Mouse (Mus musculus): ENCODE data around the gene Tpo.
A peak's percentile ranks its signal among the peaks of the same experiment; 100 is the strongest.

Gene Tpo

DNA sequence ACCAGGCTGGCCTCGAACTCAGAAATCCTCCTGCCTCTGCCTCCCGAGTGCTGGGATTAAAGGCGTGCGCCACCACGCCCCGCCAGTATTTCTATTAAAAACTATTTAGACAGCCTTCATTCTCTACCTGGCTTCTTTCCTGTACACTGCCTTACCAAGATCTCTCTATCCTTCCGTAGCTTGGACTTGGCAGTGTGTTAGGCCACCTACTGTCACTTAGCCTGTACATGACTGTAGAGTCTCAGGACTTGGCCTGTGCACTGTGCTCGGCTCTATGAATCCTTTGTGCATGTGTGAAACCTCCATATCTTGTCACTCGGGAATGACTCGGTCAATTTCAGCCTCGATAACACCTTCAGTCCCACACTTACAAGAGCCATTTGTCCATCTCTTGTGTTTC lies 55.4 kb downstream of the Tpo start:
- DNase-seq (ENCODE audit: extremely low read depth, insufficient read length, low spot score) = no peak

DNA sequence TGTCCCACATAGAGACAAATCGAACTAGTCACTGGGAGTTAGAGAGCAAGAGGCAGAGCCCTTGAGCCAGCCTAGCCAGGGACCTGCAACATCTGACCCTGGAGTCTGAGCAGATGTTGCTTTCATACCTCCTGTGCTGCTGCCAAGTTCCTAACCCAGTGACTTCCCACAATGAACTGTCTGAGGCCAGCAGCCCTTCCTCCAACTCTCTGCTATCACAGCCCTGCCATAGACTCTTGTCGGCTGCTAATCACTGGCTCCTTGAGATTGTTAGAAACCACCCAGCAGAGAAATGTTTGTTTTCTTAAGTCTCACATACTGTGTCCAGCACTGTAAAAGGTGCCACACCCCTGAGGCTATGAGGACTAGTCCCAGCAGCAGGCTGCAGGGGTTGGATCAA lies 56.1 kb downstream of the Tpo start:
- DNase-seq (ENCODE audit: extremely low read depth, insufficient read length, low spot score) = no peak

DNA sequence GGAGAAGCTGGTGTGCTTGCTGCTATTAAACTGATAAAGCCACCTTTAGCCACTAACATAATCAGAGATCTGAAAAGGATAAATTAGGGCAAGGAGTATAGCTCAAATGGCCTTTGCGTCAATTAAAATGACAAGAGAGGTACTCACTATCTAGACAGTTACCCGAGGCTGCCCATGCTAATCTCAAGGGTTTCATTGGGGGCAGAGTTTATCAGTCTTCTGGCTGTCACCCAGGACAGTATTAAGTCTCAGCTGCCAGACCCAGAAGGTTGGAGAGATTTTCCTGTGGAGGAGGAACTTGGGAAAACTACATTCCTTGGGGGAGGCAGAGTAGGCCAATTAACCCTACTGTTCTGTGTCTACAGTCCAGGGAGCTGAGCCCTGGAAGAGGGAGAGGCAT lies 63.1 kb downstream of the Tpo start:
- DNase-seq (ENCODE audit: extremely low read depth, insufficient read length, low spot score) = no peak

DNA sequence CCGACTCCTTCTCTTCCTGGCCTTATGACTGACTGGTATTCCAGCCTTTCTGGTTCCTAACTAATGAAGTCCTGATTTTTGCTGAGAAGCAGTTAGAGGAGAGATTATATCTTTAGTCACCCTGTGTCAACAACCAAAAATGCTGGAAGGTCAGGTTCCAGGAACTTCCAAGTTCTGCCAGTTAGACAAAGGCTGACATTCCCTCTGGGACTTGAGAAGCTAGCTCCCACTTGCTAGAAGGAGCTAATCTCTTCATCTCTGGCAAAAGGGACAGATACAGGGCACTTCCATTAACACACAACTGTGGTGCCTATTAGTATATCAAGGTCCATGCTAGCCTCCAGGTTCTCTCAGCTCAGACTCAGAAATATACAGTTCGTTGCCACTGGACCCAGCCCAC lies 64.6 kb downstream of the Tpo start:
- DNase-seq (ENCODE audit: extremely low read depth, insufficient read length, low spot score) = no peak

DNA sequence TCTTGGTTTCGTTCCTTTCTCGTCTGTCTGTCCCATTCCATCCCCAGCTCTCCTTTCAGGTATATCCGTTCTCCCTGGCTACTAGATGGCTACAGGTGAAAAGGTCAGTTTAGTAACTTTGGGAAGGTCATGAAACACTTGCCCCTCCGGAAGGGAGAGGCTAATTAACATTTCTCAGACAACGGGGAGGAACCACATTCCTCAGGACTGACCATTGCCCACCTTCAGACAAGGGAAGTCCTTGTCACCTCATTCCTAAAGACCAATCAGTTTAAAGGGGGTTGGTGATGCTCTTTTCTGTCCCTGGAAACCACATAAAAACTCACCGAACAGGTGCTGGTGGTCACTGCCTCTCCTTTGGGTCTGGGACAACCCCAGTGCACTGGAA lies 70.3 kb downstream of the Tpo start:
- DNase-seq (ENCODE audit: extremely low read depth, insufficient read length, low spot score) = no peak

DNA sequence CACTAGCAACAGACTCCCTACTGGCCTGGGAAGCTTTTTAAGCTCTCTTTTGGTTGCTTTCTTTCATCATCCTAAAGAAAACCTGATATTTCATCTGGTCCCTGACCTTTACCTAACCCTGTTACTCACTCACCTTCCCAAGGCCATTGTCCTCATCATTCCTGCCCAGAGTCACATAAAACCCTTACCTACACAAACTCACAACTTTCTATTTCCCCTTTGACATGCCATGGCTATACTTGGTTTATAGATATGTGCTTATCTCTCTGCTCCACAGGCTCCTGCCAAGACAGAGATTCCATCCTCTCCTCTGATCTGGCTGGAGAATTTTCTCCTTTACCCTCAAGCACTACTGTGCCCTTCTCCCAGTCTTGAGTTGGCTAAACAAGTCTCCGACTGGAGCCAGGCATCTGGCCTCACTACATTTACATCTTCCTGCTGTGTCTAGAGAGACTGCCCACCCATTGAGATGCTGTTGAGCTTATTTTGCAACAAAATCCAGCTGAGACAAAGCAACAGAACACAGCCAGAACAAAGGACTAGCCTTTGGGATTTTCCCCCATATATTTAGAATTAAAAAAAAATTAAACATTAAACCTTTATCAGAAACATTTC lies 70.8 kb downstream of the Tpo start:
- DNase-seq (ENCODE audit: extremely low read depth, insufficient read length, low spot score) = no peak

- no peak for DNase-seq (ENCODE audit: extremely low read depth, insufficient read length, low spot score)
Observed at GRCm38 (mm10) chr12:30058044-30058443, 74.4 kb downstream of the Tpo start.

GRCm38 (mm10) chr12:30054761-30055540 lies 77.5 kb downstream of the Tpo start:
- DNase-seq (ENCODE audit: extremely low read depth, insufficient read length, low spot score) = no peak

- no peak for DNase-seq (ENCODE audit: extremely low read depth, insufficient read length, low spot score)
Observed at GRCm38 (mm10) chr12:30050235-30050634, 82.2 kb downstream of the Tpo start.

- DNase-seq (ENCODE audit: extremely low read depth, insufficient read length, low spot score) = no peak
Observed at GRCm38 (mm10) chr12:30049818-30050217, 82.6 kb downstream of the Tpo start.

DNA sequence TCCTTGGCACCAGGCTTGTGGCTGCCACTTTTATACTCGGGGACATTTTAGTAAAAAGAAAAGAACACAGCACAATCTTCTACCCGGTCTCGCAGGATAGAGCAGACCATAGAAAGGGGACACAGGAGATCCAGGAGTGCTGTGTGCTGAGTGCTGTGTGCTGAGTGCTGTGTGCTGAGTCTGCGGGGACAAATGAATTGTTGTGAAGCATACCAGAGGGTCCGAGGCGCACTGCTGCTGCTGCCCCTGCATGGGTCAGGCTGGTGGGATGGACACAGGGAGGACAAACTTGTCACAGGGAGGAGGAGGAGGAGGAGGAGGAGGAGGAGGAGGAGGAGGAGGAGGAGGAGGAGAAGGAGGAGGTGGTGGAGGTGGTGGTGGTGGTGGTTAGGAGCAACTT lies 83.6 kb downstream of the Tpo start:
- DNase-seq (ENCODE audit: extremely low read depth, insufficient read length, low spot score) = no peak

DNA sequence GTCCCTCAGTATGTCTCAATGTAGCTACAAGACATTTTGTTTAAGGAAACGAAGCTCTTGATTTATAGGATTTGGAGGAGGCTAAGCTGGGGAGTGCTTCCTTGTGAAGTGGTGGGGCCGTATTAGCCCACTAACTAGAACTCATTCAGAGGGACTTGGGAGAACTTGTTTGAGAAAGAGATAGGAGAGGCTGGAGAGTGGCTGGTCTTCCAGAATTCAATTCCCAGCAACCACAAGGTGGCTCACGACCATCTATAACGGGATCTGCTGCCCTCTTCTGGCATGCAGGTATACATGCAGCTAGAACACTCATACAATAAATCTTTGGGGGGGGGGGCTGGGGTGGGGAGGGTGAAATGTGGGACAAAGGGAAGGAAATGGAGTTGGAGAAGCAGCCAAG lies 92.3 kb downstream of the Tpo start:
- DNase-seq (ENCODE audit: extremely low read depth, insufficient read length, low spot score) = peak; percentile 26

DNA sequence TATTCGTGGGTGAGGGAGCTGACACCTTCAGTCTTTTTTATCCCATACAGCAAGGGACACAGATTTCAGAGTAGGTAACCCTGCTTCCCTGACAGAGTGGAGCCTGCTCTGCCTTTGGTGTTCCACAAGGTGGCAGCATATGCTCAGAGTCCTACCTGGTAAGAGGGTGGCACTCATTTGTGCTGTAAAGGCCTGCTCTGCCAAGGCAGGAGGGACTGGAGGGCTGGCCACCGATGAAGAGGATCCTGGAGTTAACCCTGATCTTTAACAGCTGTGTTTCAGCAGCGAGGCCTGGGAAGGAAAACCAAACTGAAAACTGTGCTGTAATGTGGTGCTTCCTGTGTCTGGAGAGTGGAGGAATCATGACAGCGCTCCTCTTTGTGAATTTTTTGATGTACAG lies 92.9 kb downstream of the Tpo start:
- DNase-seq (ENCODE audit: extremely low read depth, insufficient read length, low spot score) = peak; percentile 43

- no peak for DNase-seq (ENCODE audit: extremely low read depth, insufficient read length, low spot score)
Observed at GRCm38 (mm10) chr12:30036569-30037055, 95.8 kb downstream of the Tpo start.

GRCm38 (mm10) chr12:30035841-30036568 lies 96.4 kb downstream of the Tpo start:
- peak; percentile 58 for DNase-seq (ENCODE audit: extremely low read depth, insufficient read length, low spot score)

- DNase-seq (ENCODE audit: extremely low read depth, insufficient read length, low spot score) = no peak
Observed at GRCm38 (mm10) chr12:30035406-30035805, 97.0 kb downstream of the Tpo start.

DNA sequence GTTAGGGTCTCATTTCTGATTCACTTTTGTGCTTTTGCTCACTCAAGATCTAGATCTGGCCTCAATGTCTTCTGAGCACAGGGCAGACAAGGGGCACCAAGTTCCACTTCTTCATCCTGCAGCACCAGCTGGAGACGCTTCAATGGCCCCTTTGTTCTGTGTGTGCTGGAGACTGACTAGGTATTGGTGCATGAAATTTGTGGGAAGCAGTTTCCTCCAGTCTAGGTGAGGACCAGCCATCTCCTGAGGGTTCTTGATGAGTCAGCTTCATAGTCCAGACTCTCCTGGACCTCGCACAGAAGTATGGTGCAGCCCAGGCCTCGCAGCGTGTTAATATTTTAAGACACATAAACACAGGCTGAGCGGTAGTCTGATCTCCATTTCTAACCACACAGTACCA lies 97.7 kb downstream of the Tpo start:
- DNase-seq (ENCODE audit: extremely low read depth, insufficient read length, low spot score) = no peak

- no peak for DNase-seq (ENCODE audit: extremely low read depth, insufficient read length, low spot score)
Observed at GRCm38 (mm10) chr12:30030571-30030970, 101.9 kb downstream of the Tpo start.

- no peak for DNase-seq (ENCODE audit: extremely low read depth, insufficient read length, low spot score)
Observed at GRCm38 (mm10) chr12:30029111-30029510, 103.3 kb downstream of the Tpo start.

GRCm38 (mm10) chr12:30027721-30028340 lies 104.6 kb downstream of the Tpo start:
- DNase-seq (ENCODE audit: extremely low read depth, insufficient read length, low spot score) = no peak

DNA sequence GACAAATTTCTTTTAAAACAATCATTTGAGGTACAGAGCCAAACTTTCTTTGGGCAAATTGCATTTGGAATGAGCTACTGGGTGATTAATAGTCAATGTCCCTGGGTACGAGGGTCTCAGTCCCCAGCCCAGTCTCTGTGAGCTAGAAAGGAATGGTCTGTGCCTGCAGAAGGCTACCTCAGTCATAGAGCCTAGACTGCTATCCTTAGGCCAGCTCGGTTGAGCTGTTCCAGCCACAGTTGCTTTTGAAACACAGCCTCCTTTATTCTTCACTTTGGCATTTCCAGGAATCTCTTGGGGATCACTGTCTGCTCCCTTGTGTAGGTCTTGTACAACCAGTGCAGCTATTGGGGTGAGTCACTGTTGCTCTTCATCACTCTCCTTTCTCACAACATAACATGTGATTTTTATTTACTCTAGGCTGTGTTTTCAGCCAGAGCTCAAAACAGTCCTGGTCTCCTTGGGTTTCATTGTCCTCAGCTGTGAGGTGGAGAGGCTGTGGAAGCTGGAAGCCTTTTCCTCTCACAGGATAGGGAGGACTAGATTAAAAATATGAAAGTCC lies 108.1 kb downstream of the Tpo start:
- no peak for DNase-seq (ENCODE audit: extremely low read depth, insufficient read length, low spot score)

Measured in 3134 (cell line).